Mouse (Mus musculus) cerebellum, adult 9-11 months (tissue): ENCODE results near the gene Dusp2.
"Not testable (repeated sequence)": the region's sequence is repeated elsewhere in the genome, so short reads cannot be mapped to it uniquely, and the experiment has no call there.

ENCODE experiments used
- DNase-seq: peaks from one replicate; pipeline ENCODE4 v3.0.0; 2022

The Dusp2 gene

DNA sequence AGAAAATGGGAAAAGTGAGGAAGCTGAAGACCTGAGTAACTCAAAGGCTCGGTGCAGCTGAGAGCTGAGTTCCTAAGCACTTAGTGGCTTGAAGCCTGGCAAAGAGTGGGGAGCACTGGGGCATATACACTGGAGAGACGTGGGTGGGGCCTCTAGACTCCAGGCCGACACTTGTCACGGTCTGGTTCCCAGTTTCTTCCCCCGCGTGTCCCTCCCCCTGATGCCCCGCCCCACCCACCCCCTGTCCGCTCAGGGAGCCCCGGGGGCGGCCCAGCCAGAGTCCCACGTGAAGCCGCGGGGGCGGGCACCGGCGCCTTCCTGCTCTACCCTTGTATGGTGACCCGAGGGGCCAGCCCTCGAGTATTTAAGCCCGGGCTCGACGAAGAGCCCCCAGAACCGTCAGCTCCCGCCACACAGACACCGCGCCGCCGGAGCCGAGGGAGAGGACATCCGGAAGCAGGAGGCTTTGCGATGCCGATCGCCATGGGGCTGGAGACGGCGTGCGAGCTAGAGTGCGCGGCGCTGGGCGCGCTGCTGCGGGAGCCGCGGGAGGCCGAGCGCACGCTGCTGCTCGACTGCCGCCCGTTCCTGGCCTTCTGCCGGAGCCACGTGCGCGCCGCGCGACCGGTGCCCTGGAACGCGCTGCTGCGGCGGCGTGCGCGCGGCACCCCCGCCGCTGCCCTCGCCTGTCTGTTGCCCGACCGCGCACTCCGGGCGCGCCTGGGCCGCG, at the start of gene Dusp2:
Gene Dusp2, plus strand, starts transcription at position 393 of the 730 bp plus-strand sequence.
- peak; percentile 65 for DNase-seq

GRCm38 (mm10) chr2:127292250-127292649, 43.7 kb upstream of the Dusp2 start:
- DNase-seq = no peak

DNA sequence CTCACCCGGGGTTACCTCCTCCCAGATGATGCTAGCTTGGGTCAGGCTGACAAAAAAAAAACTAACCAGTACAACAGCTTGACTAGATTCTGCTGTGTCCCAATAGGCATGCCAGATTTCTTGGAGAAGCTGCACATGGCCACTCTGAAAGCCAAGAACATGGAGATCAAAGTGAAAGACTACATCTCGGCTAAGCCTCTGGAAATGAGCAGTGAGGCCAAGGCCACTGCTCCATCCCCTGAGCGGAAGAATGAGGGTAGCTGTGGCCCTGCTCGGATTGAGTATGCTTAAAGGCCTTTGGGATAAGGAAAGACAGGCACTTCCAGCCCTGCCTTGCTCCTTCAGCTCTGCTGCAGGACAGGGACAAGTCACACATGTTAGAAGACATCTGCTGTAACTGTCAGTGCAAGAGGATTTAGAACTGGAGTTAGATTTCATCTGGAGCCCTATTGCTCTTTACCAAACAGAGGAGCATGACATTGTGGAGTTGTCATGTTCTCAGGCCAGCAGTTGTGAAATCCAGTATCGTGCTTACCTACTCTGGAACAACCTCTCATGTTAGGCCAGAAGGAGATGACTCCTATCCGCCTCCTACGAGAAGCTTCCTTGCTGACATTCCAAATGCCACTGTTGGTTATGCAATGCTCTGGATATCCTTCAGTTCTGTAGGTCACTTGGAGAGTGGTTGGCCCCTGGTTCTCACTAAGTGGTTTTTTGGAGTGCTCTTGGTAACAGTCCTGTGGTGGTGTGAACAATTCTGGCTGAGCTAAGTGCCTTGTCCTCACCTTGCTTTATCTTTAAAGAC, 38.8 kb upstream of the Dusp2 start:
- no peak for DNase-seq

GRCm38 (mm10) chr2:127298056-127298455, 37.9 kb upstream of the Dusp2 start:
- peak; percentile 21 for DNase-seq

DNA sequence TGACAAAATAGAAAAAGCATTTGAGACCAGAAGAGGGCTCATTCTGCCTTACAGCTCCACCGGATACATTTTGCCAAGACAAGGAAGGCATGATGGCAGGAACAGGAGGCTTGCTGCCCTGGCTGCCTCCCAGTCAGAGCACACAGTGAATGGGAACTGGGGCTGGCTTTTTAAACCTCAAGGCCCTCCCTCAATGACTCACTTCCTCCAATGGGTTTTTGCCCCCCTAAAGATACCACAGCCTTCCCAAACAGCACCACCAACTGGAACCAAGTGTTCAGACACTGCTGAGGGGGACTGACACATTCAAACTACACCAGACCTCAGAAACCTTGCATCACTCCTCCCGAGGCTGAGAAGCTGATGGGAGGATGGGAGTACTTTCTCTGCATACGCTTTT, 35.3 kb upstream of the Dusp2 start:
- no peak for DNase-seq

DNA sequence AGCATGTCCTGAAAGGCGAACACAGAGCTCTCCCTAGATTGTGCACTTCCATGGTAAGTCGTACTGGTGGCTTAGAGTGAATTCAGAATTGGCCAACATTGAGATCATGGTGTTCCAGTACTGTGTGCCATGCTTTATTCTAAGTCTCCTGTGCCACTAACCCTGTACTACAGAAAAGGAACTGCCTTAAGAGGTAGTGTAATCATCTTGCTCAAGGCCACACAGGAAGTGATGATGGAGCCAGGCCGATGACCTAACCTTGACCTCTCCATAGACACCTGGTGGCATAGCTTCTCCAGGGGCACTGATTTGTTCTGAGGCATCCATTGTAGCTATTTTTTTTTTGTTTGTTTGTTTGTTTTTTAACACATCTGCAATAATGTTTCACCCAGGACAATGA, 34.1 kb upstream of the Dusp2 start:
- DNase-seq = no peak

DNA sequence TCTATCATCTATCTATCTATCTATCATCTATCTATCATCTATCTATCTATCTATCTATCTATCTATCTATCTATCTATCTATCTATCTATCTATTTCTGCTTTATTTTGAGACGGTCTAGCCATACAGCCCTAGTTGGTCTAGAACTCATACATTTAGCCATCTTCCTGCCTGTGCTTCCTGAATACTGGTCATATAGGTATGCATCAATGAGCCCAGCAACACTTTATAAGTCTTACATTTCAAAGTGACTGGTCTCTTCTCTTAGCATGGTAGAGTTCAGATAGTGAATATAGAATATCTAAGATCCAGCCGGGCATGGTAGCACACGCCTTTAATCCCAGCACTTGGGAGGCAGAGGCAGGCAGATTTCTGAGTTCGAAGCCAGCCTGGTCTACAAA, 31.8 kb upstream of the Dusp2 start:
- not testable (repeated sequence) for DNase-seq

DNA sequence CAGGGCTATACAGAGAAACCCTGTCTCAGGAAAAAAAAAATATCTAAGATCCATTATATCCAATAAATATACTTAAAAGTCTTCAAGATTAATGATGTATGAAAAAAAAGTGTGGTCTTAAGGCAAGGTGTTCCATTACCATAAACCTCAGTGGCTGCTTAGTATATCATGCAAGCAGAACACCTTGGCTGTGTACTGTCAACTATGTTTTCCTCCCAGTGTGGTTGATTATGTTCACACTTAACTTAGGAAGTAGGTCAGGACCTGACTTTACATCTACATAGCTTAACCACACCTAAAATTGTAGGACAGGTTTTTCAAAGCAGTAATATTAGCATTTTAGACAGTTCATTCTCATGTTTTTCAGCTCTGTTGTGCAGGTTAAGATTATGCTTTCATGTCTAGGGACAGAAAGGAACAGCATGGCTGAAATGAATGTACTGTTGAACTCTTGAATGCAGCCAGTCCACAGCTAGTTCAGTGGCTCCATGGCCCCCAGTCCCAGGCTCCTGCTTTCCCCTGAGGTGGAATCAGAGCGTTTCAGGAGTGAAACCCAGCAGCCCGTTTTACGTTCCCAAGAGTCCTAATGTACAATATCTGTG, 31.2 kb upstream of the Dusp2 start:
- DNase-seq = no peak

DNA sequence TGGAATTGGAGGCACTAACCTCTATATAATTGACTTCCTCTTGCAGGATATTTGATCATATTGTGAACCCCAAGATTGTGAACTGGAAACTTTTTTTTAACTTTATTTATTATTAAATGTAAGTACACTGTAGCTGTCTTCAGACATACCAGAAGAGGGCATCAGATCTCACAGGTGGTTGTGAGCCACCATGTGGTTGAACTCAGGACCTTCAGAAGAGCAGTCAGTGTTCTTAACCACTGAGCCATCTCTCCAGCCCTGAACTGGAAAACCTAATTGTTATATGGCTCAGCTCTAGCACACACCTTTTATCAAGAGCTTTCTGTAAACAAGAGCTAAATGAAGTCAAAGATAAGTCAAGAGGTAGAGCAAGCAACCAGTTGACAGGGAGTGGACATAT, 29.8 kb upstream of the Dusp2 start:
- DNase-seq = no peak

DNA sequence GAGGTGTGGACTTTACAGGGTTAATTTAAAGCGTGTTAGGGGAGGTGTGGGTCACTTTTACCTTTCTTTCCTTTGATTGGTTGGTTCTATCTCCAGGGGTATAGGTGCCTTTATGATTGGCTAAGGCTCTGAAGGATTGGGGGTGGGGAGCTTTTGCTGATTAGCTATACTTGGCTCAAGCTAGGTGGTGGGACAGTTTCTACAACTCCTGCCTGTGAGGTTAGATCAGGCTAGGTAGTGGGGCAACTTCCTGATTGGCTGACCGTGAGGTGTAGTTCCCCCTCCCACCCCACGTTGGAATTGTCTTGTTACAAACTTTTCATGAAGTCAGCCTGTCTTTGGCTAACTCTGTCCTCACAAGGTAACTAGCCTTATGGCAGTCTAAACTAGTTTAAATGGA, 28.8 kb upstream of the Dusp2 start:
- DNase-seq = no peak

- no peak for DNase-seq
Measured at GRCm38 (mm10) chr2:127308660-127309059, 27.3 kb upstream of the Dusp2 start.

DNA sequence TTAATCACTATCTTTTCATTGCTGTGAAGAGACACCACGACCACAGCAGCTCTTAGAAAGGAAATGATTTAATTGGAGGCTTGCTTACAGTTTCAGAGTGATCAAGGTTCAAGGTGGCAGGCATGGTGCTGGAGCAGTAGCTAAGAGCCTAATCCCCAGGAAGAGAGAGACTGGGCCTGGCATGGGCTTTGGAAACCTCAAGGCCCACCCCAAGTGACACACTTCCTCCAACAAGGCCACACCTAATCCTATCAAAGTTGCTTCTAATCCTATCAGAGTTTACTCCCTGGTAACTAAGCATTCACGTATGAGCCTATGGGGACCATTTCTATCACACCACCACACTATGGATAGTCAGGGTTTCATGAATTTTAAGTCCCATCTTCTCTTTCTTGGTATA, 25.7 kb upstream of the Dusp2 start:
- DNase-seq = no peak

DNA sequence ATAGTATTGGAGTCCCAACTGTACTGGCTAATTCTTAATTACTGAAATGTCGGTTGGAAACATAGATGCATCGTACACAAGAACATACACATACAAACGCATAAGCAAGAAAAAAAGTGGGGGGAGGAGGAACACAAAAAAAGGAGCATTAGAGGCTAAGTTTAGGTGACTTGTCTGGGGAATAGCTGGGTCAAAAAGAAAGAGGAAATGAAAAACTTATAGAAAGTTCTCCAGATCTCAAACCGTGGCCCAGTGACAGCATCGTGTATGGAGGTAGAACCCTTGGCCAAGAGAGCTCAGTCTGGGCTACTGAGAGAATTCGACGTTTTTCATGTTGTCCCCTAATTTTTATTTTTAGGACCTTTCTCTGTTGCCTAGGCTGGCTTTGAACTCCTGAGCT, 25.3 kb upstream of the Dusp2 start:
- no peak for DNase-seq

- DNase-seq = no peak
Measured at GRCm38 (mm10) chr2:127311193-127311592, 24.8 kb upstream of the Dusp2 start.

GRCm38 (mm10) chr2:127312801-127313200, 23.2 kb upstream of the Dusp2 start:
- no peak for DNase-seq

DNA sequence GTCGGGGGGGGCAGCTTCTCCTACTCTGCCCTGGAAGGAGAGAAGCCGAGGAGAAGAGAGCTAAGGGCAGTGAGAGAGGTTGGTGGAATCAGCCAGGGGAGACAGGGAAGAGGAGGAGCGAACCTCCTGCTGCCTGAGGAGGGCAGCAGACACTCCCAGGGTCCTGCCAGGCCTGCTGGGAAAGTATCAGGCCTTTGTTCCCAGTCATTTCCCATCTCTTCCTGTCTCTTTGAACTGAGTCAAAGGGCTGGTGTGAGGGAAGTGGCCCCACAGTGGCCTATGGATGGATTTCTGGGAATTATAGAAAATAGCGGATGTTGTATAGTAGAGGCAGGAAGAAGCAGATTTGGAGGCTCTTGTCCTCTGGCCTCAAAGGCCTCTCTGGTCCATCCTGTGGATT, 22.1 kb upstream of the Dusp2 start:
- DNase-seq = no peak

DNA sequence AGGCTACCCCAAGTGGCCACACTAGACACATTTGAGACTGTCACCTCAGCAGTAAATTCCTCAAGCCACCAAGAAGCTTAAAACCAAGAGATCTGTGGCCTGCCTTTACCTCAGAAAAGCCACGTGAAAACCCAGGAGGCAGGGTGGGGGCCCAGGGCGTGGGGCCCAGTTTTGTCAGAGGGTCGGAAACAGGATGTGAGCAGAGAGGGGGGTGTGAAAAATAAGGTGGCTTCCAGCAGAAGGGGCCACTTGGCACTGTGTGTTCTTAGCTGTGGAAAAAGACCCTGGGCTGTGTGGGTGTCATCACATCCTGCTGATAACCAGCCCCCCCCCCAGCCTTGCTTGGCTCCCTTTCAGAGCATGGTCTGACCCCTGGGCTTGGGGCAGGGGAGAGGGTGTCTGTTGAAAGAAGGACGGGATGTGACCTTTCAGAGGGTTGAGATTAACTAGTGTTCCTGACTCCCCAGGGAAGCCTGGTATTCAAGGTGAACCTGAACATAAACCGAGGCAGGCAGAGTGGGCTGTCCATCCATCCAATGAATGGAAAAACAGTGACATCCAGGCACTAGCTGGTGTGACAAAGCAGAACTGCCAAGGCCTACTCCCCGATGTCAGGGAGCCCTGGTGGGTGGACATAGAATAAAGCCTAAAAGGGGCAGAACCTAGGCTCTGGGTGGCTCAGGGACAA, 21.3 kb upstream of the Dusp2 start:
- no peak for DNase-seq

DNA sequence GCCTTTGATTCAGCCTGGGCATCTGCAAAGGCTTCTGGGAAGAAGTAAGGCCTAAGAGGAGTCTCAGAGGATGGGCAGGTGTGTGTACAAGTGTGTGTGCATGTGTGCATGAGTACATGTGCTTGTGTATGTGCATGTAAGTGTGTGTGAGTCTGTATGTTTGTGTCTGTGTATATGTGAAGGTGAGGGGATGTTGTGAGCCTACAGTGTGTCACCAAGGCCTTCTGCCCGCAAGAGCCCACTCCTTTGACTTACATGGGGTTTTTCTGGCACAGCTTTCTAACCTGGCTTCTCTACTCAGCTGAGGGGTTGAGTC, 20.8 kb upstream of the Dusp2 start:
- no peak for DNase-seq

DNA sequence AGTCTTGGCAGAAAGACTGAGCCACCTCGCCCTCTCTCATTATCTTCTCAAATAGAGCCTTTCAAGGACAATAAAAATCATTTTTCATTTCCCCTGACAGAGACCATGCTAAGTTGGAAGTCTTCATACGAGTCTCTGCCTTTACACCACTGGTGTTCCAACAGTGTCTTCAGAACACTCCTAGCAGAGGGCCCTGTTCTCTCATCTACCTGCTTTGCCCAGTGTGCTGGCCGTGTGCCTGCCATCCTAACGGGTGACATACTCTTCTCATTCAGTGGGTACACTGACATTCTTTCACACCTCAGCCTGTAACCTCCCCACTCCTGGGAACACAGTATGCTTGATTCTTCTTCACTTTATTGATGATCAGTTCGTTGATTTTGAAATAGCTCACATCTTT, 19.5 kb upstream of the Dusp2 start:
- no peak for DNase-seq

- DNase-seq = no peak
Measured at GRCm38 (mm10) chr2:127318136-127318535, 17.8 kb upstream of the Dusp2 start.

GRCm38 (mm10) chr2:127319071-127319470, 16.9 kb upstream of the Dusp2 start:
- DNase-seq = no peak

DNA sequence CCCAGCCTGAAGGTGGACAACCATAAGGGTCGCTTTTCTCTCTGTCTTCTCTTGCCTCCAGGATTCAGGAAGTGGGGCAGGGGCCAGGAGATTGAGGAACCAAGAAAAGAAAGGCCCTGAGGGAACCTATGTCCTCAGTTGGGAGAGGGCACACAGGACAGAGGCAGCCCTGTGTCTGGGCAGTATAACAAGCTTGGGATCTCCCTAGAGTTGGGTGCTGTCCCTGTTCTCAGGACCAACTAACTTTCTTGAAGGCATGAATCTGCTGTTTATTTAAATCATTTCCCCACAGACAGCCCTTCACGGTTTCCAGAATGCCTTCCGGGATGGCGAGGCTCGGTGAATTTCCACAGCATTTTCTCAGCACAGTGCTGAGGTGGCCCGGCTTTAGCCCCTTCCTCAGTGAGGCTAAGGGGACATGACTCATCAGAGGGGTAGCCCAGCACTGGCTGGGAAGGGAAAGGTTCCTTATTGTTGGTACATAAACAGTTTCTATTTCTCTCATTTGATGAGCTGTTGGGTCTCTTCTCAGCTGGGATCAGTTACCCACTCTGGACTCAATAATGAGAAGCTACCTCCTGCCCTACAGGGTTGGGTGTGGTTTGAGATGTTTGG, 13.2 kb upstream of the Dusp2 start:
- no peak for DNase-seq

DNA sequence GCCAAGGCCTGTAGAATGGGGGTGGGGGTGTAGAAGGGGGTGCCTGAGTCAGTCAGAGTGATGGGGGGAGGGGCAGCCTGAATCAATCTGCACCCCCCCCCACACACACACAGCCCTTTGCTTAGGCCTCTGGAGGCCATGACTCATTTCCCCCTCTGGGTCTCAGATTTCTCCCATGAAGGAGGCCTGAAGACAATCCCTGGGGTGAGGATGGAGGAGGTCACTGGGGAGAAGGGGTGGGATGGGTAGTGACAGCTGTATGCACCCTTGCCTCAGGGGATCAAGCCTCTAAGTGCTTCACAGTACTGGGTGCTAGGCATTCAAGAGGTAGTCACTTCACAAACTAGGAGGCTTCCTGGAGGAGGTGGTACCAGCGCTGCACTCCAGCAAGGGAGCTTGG, 12.3 kb upstream of the Dusp2 start:
- no peak for DNase-seq
